Mouse (Mus musculus) heart, embryonic 16.5 days (tissue): ENCODE measurements around the gene Olfr211. TPM values are rescaled to one million over a fixed set of nuclear protein-coding genes. Genes with fewer than 3 reads are reported as not detected.
"Not testable (repeated sequence)": the region's sequence is repeated elsewhere in the genome, so short reads cannot be mapped to it uniquely, and the experiment has no call there.

Source experiments
- ATAC-seq: fragments of 200-750 bp; cut with Nextera tagmentation; replicated peaks from 2 replicates; pipeline ENCODE4 v1.8.0; 2017; ENCODE audit warnings: moderate number of reproducible peaks; ENCODE audit not compliant: insufficient read depth, low FRiP score; ENCODE audit errors: extremely low read depth
- H3K27ac ChIP-seq: fragments of 300-500 bp; sonication (generic); 2 replicates; pipeline ENCODE4 v1.5.1; 2014; ENCODE audit warnings: mild to moderate bottlenecking, low read length, control low read depth, moderate library complexity
- H3K27me3 ChIP-seq: fragments of 300-500 bp; sonication (generic); 2 replicates; pipeline ENCODE4 v1.6.1; 2014; ENCODE audit warnings: low read length, mixed read lengths; ENCODE audit not compliant: control insufficient read depth, insufficient read depth
- H3K36me3 ChIP-seq: fragments of 300-500 bp; sonication (generic); 2 replicates; pipeline ENCODE4 v1.6.1; 2014; ENCODE audit not compliant: control insufficient read depth, insufficient read depth
- H3K4me1 ChIP-seq: fragments of 300-500 bp; sonication (generic); 2 replicates; pipeline ENCODE4 v1.6.1; 2014; ENCODE audit warnings: low read length, mixed read lengths; ENCODE audit not compliant: control insufficient read depth, insufficient read depth
- H3K4me2 ChIP-seq: fragments of 300-500 bp; sonication (generic); 2 replicates; pipeline ENCODE4 v1.6.1; 2014; ENCODE audit warnings: low read depth, mild to moderate bottlenecking, control low read depth, low read length
- H3K4me3 ChIP-seq: fragments of 300-500 bp; sonication (generic); 2 replicates; pipeline ENCODE4 v1.5.1; 2014; ENCODE audit warnings: mild to moderate bottlenecking, control low read depth, low read length
- H3K9ac ChIP-seq: fragments of 300-500 bp; sonication (generic); 2 replicates; pipeline ENCODE4 v1.6.1; 2014; ENCODE audit warnings: low read length, control low read depth
- H3K9me3 ChIP-seq: fragments of 300-500 bp; sonication (generic); replicated peaks from 2 replicates; pipeline ENCODE4 v1.6.1; 2016; ENCODE audit warnings: low read length; ENCODE audit not compliant: control insufficient read depth
- WGBS: fragments of 180-500 bp; shearing (Covaris S2); extraction: QIAGEN DNeasy Blood & Tissue Kit; methylation state at CpG from one replicate; pipeline ENCODE4 v1.1.7; 2014; 5-methylcytosine and 5-hydroxymethylcytosine counted together
- polyA plus RNA-seq: library from polyadenylated mRNA; unstranded; fragments of >200 nt; fragmentation: Nextera tagmentation; extraction: Ambion mirVana; gene quantifications from 2 replicates; pipeline ENCODE4 v1.2.1, GENCODE M21; 2015

Gene Olfr211
- polyA plus RNA-seq, 1 experiment from 2014 or later: not detected

DNA sequence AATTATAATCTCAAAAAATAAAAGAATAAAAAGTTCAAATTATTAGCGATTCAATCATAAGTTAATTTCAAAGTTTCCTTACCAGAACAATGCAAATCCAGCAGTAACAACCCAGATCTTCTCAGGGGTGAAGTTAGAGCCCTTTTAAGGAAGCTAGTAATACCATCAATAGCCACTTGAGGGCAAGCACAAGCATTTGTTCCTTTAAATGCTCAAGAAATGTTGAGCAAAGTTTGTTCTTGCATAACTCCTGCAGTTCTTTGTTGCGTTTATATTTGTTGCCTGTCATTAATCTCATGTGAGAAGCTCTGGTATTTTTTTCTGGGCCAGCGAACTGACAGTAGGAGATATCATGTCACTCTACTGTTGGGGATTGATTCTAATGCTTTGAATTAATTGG is 20.8 kb upstream of the Olfr211 start:
- Histone ChIP-seq H3K4me2 (no peak overlapping the region), H3K9ac (no peak overlapping the region), H3K4me3 (no peak overlapping the region), H3K9me3 (no peaks in the 10 kb centered on the region), H3K36me3 (no peaks in the 10 kb centered on the region), H3K27ac (no peak overlapping the region), H3K27me3 (no peaks in the 10 kb centered on the region), H3K4me1 (no peaks in the 10 kb centered on the region)
- no peak for ATAC-seq
- WGBS: 28% methylated on average over 3 of the region's 3 CpGs

DNA sequence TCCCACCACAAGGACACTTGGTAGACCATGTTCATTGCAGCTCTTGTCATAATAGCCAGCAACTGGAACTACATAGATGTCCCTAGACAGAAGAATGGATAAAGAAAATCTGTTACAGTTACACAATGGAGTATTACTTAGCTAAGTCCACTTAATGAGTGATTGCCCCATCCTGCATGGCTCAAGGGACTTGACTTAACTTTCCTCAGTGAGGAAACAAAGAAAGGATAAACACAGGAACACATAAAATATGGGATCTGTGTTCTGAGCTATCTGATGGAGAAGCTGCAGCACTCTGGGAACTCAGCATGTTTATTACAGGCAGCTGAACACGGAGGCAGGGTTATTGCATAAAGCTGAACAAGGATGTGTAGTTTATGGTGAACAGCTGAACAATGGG is 3.8 kb upstream of the Olfr211 start:
- 63% methylated on average over 1 of the region's 1 CpGs for WGBS

DNA sequence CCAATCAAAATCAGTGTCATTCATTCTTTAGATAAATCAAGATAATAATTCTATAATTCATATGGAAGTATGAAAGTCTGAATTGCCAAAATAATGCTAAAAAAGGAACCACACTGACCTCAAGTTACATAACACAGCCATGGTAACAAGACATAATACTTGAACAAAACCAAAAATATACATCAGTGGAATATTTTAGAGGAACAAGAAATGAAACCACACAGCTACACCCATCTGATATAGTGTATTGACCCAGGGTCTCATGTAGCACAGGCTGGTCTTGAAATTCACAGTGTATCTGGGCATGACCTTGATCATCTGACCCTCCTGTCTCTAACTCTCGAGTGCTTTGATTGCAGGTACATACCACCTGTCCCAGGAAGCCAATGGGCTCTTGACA is 2.1 kb upstream of the Olfr211 start:
- H3K4me1 ChIP-seq: no peaks in the 10 kb centered on the region
- no peak overlapping the region for H3K4me3 ChIP-seq
- H3K36me3 ChIP-seq: no peaks in the 10 kb centered on the region
- no peak for ATAC-seq
- H3K9me3 ChIP-seq: no peaks in the 10 kb centered on the region
- WGBS: 53% methylated on average over 1 of the region's 1 CpGs
- H3K27me3 ChIP-seq: no peaks in the 10 kb centered on the region
- H3K27ac ChIP-seq: no peak overlapping the region
- H3K9ac ChIP-seq: no peak overlapping the region
- no peak overlapping the region for H3K4me2 ChIP-seq

More for the DNA sequence above, 3.8 kb upstream of the Olfr211 start:
- no peaks in the 10 kb centered on the region for H3K9me3 ChIP-seq
- no peak overlapping the region for H3K9ac ChIP-seq
- H3K27ac ChIP-seq: no peak overlapping the region
- H3K4me2 ChIP-seq: no peak overlapping the region
- ATAC-seq: no peak
- no peaks in the 10 kb centered on the region for H3K36me3 ChIP-seq
- H3K27me3 ChIP-seq: no peaks in the 10 kb centered on the region
- no peaks in the 10 kb centered on the region for H3K4me1 ChIP-seq
- H3K4me3 ChIP-seq: no peak overlapping the region

DNA sequence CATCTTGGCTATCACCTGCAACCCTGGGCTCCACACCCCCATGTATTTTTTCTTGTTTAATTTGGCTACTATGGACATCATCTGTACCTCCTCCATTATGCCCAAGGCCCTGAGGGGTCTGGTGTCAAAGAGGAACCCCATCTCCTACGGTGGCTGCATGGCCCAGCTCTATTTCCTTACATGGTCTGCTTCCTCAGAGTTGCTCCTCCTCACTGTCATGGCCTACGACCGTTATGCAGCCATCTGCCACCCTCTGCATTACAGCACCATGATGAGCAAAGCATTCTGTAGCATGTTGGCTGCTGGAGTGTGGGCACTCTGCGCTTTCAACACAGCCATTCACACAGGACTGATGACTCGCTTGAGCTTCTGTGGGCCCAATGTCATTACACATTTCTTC is 4.9 kb downstream of the Olfr211 start:
- H3K9ac ChIP-seq: no peak overlapping the region
- H3K4me2 ChIP-seq: no peak overlapping the region
- no peaks in the 10 kb centered on the region for H3K4me1 ChIP-seq
- no peaks in the 10 kb centered on the region for H3K36me3 ChIP-seq
- ATAC-seq: no peak
- WGBS: 68% methylated on average over 5 of the region's 5 CpGs
- H3K27me3 ChIP-seq: no peaks in the 10 kb centered on the region
- H3K27ac ChIP-seq: no peak overlapping the region
- H3K9me3 ChIP-seq: no peaks in the 10 kb centered on the region
- no peak overlapping the region for H3K4me3 ChIP-seq

DNA sequence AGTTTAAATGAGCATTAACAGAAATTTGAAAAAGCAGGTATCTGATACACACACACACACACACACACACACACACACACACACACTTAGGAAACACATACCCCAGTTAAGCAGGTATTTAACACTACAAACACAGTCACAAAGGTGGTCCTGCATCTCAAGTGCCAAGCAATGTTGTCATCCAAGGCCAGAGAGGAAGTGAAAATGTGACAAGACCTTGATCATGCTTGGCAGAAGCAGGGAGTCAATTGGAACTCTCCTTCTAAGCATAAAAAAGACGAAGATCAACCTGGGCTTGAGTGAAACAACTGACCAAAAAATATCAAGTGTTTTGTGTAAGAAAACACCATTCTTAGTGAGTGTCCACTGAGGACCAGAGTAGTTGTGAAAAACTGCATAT is 7.1 kb downstream of the Olfr211 start:
- H3K4me2 ChIP-seq: no peak overlapping the region
- no peak overlapping the region for H3K4me3 ChIP-seq
- H3K9ac ChIP-seq: no peak overlapping the region
- H3K36me3 ChIP-seq: no peaks in the 10 kb centered on the region
- H3K27me3 ChIP-seq: no peaks in the 10 kb centered on the region
- H3K9me3 ChIP-seq: no peaks in the 10 kb centered on the region
- 72% methylated on average over 1 of the region's 1 CpGs for WGBS
- no peak for ATAC-seq
- H3K27ac ChIP-seq: no peak overlapping the region
- no peaks in the 10 kb centered on the region for H3K4me1 ChIP-seq

DNA sequence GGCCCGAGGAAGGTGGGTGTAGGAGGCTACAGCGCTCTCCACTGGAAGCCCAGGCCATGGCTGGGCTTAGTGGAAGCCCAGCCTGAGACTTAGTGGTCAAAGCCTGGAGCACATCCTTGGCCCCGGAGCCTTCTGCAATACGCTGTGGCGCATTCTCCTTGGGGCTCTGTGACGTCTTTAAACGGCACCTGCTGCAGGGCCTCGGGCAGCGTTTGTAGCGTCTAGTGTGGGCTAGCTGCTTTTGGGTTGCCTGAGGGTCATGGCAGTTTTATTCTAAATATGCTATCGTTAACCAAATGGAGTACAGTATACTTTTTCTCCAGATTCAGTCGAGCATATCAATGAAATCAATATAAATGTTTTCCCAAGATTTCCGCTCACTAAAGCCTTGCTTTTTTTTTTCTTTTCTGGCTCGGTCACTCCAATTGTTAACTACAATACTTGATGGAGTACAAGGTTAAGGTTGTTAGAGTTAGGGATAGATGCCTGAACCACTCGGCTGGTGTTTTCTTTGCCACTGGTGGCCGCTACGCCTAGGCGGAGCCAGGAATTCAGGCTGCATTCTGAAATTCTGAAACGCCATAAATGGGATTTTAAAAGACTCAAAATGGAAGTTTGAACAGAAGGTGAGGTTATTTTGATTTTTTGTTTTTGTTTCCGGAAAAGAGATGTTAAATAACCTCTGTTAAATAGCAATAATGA is 17.6 kb downstream of the Olfr211 start, which contains the start of gene Olfr212:
Olfr212 (plus strand) TSS at position 215 of the 702 bp plus-strand sequence.
- H3K4me1 ChIP-seq, H3K4me2 ChIP-seq, H3K4me3 ChIP-seq, H3K9ac ChIP-seq, ATAC-seq, H3K27me3 ChIP-seq, H3K36me3 ChIP-seq, H3K27ac ChIP-seq: not testable (repeated sequence)
- peaks cover 12% of the 10 kb centered on the region for H3K9me3 ChIP-seq
- 90% methylated on average over 19 of the region's 20 CpGs for WGBS

DNA sequence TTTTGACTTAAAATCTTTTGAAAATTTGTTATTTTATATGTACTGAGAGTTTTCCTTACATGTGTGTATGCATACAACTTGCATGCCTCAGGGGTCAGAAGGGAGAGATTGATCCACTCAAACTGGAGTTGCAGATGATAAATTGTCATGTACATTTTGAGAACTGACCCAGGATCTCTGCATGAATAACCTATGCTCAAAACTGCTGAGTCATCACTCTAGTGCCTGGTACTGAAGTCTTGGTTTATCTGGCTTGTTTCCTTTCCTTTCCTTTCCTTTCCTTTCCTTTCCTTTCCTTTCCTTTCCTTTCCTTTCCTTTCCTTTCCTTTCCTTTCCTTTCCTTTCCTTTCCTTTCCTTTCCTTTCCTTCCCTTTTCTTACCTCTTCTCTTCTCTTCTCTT is 25.9 kb downstream of the Olfr211 start:
- Histone ChIP-seq H3K27ac (no peak overlapping the region), H3K4me1 (no peaks in the 10 kb centered on the region), H3K27me3 (no peaks in the 10 kb centered on the region), H3K36me3 (no peaks in the 10 kb centered on the region), H3K4me3 (no peak overlapping the region), H3K4me2 (no peak overlapping the region), H3K9me3 (no peaks in the 10 kb centered on the region), H3K9ac (no peak overlapping the region)
- ATAC-seq: no peak

DNA sequence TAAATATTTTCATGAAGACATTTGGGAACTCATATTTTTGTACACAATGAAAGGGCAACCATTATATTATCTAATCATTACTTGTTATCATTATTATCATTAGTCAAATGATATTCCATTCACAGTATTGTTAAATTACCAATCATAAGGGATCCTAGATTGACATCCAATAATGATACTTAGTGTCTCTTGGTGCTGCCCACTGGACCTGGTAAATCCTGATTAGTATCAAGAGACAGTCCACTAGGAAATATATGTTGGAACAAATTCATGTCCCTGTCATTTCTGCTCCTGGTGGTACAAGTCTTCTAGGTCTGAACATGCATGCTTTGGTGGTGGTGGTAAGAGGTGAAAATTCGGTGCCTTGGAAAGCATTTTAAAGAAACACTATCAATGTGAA is 49.3 kb downstream of the Olfr211 start, which contains the start of gene Olfr213:
Olfr213 (plus strand) TSS at position 301 of the 400 bp plus-strand sequence.
- no peak within 1 kb of the TSS for H3K4me3 ChIP-seq
- no peaks in the 10 kb centered on the region for H3K36me3 ChIP-seq
- WGBS: 69% methylated on average over 1 of the region's 1 CpGs
- no peak within 1 kb of the TSS for H3K9ac ChIP-seq
- no peaks in the 10 kb centered on the region for H3K4me1 ChIP-seq
- no peak for ATAC-seq
- H3K27ac ChIP-seq: no peak within 1 kb of the TSS
- no peaks in the 10 kb centered on the region for H3K27me3 ChIP-seq
- H3K4me2 ChIP-seq: no peak within 1 kb of the TSS
- H3K9me3 ChIP-seq: no peaks in the 10 kb centered on the region

DNA sequence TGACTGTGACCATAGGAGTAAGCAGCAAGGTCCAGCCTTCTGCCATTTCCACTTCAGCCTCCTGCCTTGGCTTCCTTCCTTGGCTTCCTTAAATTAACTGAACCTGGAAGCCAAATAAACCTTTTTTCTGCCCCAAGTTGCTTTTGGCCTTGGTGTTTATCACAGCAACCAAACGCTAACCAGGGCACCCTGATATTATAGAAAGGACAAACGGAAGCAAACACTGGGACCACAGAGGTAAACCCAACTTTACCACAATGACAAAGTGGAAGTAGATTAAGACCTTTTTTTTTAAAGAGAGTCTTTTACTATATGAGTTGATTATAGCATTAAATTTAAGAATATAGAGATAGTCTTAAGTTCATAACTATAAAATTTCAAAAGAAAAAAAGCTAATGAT is 53.6 kb downstream of the Olfr211 start:
- H3K9me3 ChIP-seq: no peaks in the 10 kb centered on the region
- ATAC-seq: no peak
- H3K27me3 ChIP-seq: no peaks in the 10 kb centered on the region
- no peak overlapping the region for H3K9ac ChIP-seq
- no peak overlapping the region for H3K4me3 ChIP-seq
- H3K4me2 ChIP-seq: no peak overlapping the region
- no peaks in the 10 kb centered on the region for H3K4me1 ChIP-seq
- no peak overlapping the region for H3K27ac ChIP-seq
- 65% methylated on average over 2 of the region's 2 CpGs for whole genome bisulfite sequencing
- no peaks in the 10 kb centered on the region for H3K36me3 ChIP-seq
